Mouse (Mus musculus) thymus, adult 2 months (tissue): ENCODE results near the gene Kif23. TPM values are rescaled to one million over a fixed set of nuclear protein-coding genes. Genes with fewer than 3 reads are reported as not detected.
A peak's percentile ranks its signal among the peaks of the same experiment; 100 is the strongest.

Experiments
- DNase-seq: peaks from one replicate; pipeline ENCODE4 v3.0.0; 2021
- H3K27ac ChIP-seq: fragments of 200-500 bp; 2 replicates; pipeline ENCODE4 v1.5.1; 2012; ENCODE audit warnings: low read length, control low read depth; ENCODE audit not compliant: control insufficient read depth, insufficient read depth
- H3K27me3 ChIP-seq: fragments of 200-500 bp; 2 replicates; pipeline ENCODE4 v1.6.1; 2012; ENCODE audit warnings: mild to moderate bottlenecking, low read length, moderate library complexity, mixed read lengths; ENCODE audit not compliant: control insufficient read depth, insufficient read depth
- H3K36me3 ChIP-seq: fragments of 200-500 bp; 2 replicates; pipeline ENCODE4 v1.6.1; 2012; ENCODE audit warnings: mild to moderate bottlenecking, low read length, moderate library complexity; ENCODE audit not compliant: control insufficient read depth, insufficient read depth
- H3K4me1 ChIP-seq: fragments of 200-500 bp; replicated peaks from 2 replicates; pipeline ENCODE4 v1.6.1; 2012; ENCODE audit warnings: low read length; ENCODE audit not compliant: control insufficient read depth, insufficient read depth
- H3K4me3 ChIP-seq: fragments of 200-500 bp; 2 replicates; pipeline ENCODE4 v1.5.1; 2012; ENCODE audit warnings: mild to moderate bottlenecking, low read length, control low read depth, moderate library complexity; ENCODE audit not compliant: control insufficient read depth, insufficient read depth
- CTCF ChIP-seq: fragments of 200-500 bp; IDR thresholded peaks from 2 replicates; pipeline ENCODE4 v1.5.1; 2012; ENCODE audit warnings: mild to moderate bottlenecking, control low read depth, low read length, moderate library complexity, borderline replicate concordance; ENCODE audit not compliant: control insufficient read depth, poor library complexity, insufficient read depth; ENCODE audit errors: extremely low read depth
- POLR2A ChIP-seq: fragments of 200-500 bp; IDR thresholded peaks from 2 replicates; pipeline ENCODE4 v1.6.1; 2012; ENCODE audit warnings: mild to moderate bottlenecking, low read length, control low read depth, moderate library complexity; ENCODE audit not compliant: control insufficient read depth, poor library complexity, insufficient read depth; ENCODE audit errors: extremely low read depth
- WGBS: fragments of 180-500 bp; shearing (Covaris S2); methylation state at CpG from one replicate; pipeline ENCODE4 v1.1.7; 2018; 5-methylcytosine and 5-hydroxymethylcytosine counted together
- polyA plus RNA-seq: library from polyadenylated mRNA; depleted of rRNA; stranded (reverse); fragments of >200 nt; gene quantifications from 2 replicates; pipeline ENCODE4 v1.2.3, GENCODE M21; 2012

Gene Kif23
- polyA plus RNA-seq, 1 experiment = 28.4 TPM

DNA sequence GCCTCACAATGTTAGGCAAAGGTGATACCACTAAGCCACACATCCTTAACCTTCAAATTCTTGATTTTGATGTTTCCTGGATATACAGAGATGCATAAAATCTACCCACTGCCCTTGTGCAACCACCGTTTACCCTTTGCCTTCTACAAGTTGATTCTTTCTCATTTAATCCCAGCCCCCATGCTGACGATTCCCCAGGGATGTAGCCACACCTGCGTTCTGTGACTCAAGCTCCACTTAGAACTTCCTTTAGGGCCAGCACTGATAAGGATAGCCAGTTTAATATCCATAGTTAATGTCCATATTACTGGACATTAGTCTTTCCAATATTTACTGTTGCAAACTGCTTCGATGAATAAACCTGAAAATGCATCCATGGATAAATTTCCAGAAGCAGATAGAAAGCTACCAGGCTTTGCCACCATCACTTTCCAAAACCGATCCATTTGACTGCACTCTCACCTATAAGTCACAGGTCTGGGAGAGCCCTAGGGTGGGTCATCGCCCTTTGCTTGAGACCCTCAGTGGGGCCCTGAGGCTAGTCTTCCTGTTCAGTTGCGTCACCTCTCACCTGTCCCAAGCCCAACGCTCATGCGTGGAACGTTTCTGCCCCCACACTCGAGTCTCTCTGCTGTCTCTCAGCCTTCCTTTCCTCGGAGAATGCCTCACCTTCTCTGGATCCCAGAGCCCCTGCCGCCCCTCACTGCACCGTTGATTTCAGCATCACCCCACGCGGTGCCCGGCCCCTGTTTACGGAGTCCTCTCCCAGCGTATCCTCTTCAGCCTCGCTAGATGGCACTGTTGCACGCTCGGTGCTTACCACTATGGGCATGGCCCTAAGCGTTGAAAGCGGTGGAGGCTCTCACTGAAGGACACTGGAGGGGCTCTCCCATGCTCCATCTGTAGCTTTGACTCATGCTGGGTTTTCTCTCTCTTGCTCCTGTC, 1.1 kb upstream of the Kif23 start:
- Histone ChIP-seq H3K36me3 (0 out of 2 replicates have a peak, but pooled peaks cover 3% of the 10 kb centered on the region), H3K27ac (no peak overlapping the region), H3K27me3 (no peaks in the 10 kb centered on the region), H3K4me3 (peak overlapping the region; percentile 3; the same call in 1 of the 2 replicates), H3K4me1 (peaks cover 3% of the 10 kb centered on the region)
- TF ChIP-seq POLR2A (no peak), CTCF (peak; percentile 91)
- peak; percentile 76 for DNase-seq
- WGBS = 8% methylated on average over 24 of the region's 24 CpGs

- peaks cover 3% of the 10 kb centered on the region for H3K4me1 ChIP-seq
- under 1% methylated on average over 38 of the region's 38 CpGs for WGBS
- peaks cover 8% of the 10 kb centered on the region; the same call in 1 of the 2 replicates for H3K36me3 ChIP-seq
- no peak overlapping the region for H3K27ac ChIP-seq
- H3K4me3 ChIP-seq = peak overlapping the region; percentile 65
- TF ChIP-seq CTCF (no peak), POLR2A (no peak)
- no peaks in the 10 kb centered on the region for H3K27me3 ChIP-seq
- DNase-seq = peak; percentile 77
These were observed 482 bp downstream of the Kif23 start for GRCm38 (mm10) chr9:61945973-61946611.

- peaks cover 40% of the 10 kb centered on the region for H3K36me3 ChIP-seq
These were observed 5.5 kb downstream of the Kif23 start for GRCm38 (mm10) chr9:61941054-61941453.

GRCm38 (mm10) chr9:61933333-61933732, 13.2 kb downstream of the Kif23 start:
- 44% methylated on average over 2 of the region's 2 CpGs for WGBS
- Histone ChIP-seq H3K36me3 (peaks cover 55% of the 10 kb centered on the region), H3K27ac (no peak overlapping the region), H3K4me3 (no peak overlapping the region), H3K4me1 (peaks cover 7% of the 10 kb centered on the region; the same call in 1 of the 2 replicates), H3K27me3 (no peaks in the 10 kb centered on the region)
- DNase-seq = no peak
- TF ChIP-seq CTCF (no peak), POLR2A (no peak)

More at GRCm38 (mm10) chr9:61941054-61941453, 5.5 kb downstream of the Kif23 start:
- TF ChIP-seq POLR2A = no peak
- TF ChIP-seq CTCF = no peak
- no peak for DNase-seq
- H3K4me1 ChIP-seq = no peaks in the 10 kb centered on the region
- no peak overlapping the region for H3K4me3 ChIP-seq
- no peaks in the 10 kb centered on the region for H3K27me3 ChIP-seq
- WGBS = 81% methylated on average over 3 of the region's 3 CpGs
- no peak overlapping the region for H3K27ac ChIP-seq

DNA sequence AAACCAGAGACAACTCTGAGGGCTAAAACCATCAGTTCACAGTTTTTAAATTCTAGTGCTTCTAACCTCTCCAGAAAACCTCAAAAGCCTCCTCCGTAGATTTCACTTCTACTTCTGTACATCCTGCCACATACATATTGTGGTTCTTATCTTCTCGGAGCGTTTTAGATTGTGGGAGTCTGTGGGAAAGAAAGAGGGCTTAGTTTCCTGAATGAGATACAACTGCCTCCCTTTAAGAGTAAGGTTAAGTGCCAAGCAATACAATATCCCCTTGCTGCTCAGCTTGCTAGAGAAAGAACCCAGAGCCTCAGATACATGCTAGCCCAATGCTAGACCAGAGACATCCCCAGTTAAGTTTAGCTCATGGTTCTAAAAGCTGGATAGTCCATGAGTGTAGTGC, 14.6 kb downstream of the Kif23 start:
- no peaks in the 10 kb centered on the region for H3K27me3 ChIP-seq
- H3K27ac ChIP-seq = no peak overlapping the region
- peaks cover 54% of the 10 kb centered on the region for H3K36me3 ChIP-seq
- no peak for DNase-seq
- H3K4me1 ChIP-seq = peaks cover 7% of the 10 kb centered on the region; the same call in 1 of the 2 replicates
- WGBS = 10% methylated on average over 3 of the region's 3 CpGs
- H3K4me3 ChIP-seq = no peak overlapping the region
- no peak for TF ChIP-seq POLR2A
- no peak for TF ChIP-seq CTCF

- DNase-seq = peak; percentile 39
- Histone ChIP-seq H3K36me3 (peaks cover 34% of the 10 kb centered on the region), H3K27ac (peak overlapping the region; percentile 85), H3K4me1 (peaks cover 17% of the 10 kb centered on the region), H3K4me3 (peak overlapping the region; percentile 16), H3K27me3 (no peaks in the 10 kb centered on the region)
- WGBS = 21% methylated on average over 10 of the region's 10 CpGs
- TF ChIP-seq POLR2A (no peak), CTCF (no peak)
These were observed 21.4 kb downstream of the Kif23 start for GRCm38 (mm10) chr9:61925086-61925660.
